Mouse (Mus musculus): ENCODE results near the gene Tubb5.

DNA sequence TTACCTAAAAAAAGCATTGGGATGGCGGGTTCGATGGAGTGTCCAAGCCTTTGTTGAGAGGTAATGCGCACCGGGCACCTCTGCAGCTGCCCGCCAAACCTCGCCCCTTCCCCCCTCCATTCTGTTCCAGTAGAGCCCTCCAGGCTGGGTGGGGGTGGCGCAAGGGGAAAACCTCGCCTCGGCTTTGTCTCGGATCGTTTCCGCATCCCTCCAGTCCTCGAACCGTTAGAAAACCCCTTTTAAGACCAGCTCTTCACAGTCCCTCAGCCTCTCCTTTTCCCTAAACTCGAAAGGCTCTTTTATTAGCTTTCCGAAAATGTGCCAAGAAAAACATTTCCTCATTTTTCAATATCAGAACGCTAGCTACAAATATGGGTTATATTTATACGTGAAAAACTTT, 619 bp downstream of the Tubb5 start:
- TF ChIP-seq EP300 (IDR thresholded peaks at IDR 0.05; ENCODE audit: low read depth), result 0 out of 2 replicates have a peak, but pooled peaks have one; percentile 23
- no peak for TF ChIP-seq CTCF (IDR thresholded peaks at IDR 0.05; ENCODE audit: low read depth)

Data from liver, postnatal 0 days (tissue).